Mouse (Mus musculus): Measurements from ENCODE around the gene Adap1. TPM values are rescaled to one million over a fixed set of nuclear protein-coding genes. Genes with fewer than 3 reads are reported as not detected.

Gene Adap1
- polyA plus RNA-seq, 1 experiment from 2014 or later = 3.3 TPM

- peaks cover 33% of the 10 kb centered on the region for H3K36me3 ChIP-seq (replicated peaks)
- ATAC-seq (ENCODE audit: low FRiP score) = no peak
- WGBS = 70% methylated on average over 16 of the region's 16 CpGs
- H3K27me3 ChIP-seq = no peaks in the 10 kb centered on the region
- H3K27ac ChIP-seq = 0 out of 2 replicates have a peak overlapping the region, but pooled peaks have one; percentile 42
- no peak overlapping the region for H3K9ac ChIP-seq
- H3K9me3 ChIP-seq = no peaks in the 10 kb centered on the region
- no peak overlapping the region for H3K4me3 ChIP-seq (replicated peaks)
- no peak overlapping the region for H3K4me2 ChIP-seq
- H3K4me1 ChIP-seq = peaks cover 8% of the 10 kb centered on the region
These were observed 54.5 kb downstream of the Adap1 start for GRCm38 (mm10) chr5:139270806-139271521.

GRCm38 (mm10) chr5:139267661-139268060 lies 57.8 kb downstream of the Adap1 start:
- no peaks in the 10 kb centered on the region for H3K27me3 ChIP-seq
- H3K36me3 ChIP-seq (replicated peaks) = peaks cover 66% of the 10 kb centered on the region
- WGBS = 87% methylated on average over 4 of the region's 4 CpGs
- H3K4me2 ChIP-seq = no peak overlapping the region
- ATAC-seq (ENCODE audit: low FRiP score) = no peak
- H3K9ac ChIP-seq = no peak overlapping the region
- no peak overlapping the region for H3K27ac ChIP-seq
- no peak overlapping the region for H3K4me3 ChIP-seq (replicated peaks)
- H3K4me1 ChIP-seq = peaks cover 8% of the 10 kb centered on the region
- no peaks in the 10 kb centered on the region for H3K9me3 ChIP-seq

GRCm38 (mm10) chr5:139261403-139261802 lies 64.0 kb downstream of the Adap1 start:
- Histone ChIP-seq H3K36me3 (replicated peaks) (peaks cover 67% of the 10 kb centered on the region), H3K9me3 (no peaks in the 10 kb centered on the region), H3K4me1 (peaks cover 6% of the 10 kb centered on the region; the same call in 1 of the 2 replicates), H3K9ac (no peak overlapping the region), H3K4me2 (no peak overlapping the region), H3K27ac (no peak overlapping the region), H3K4me3 (replicated peaks) (no peak overlapping the region), H3K27me3 (no peaks in the 10 kb centered on the region)
- WGBS = 90% methylated on average over 4 of the region's 4 CpGs
- ATAC-seq (ENCODE audit: low FRiP score) = no peak

- Histone ChIP-seq H3K4me3 (replicated peaks) (no peak overlapping the region), H3K9me3 (no peaks in the 10 kb centered on the region), H3K4me2 (no peak overlapping the region), H3K9ac (no peak overlapping the region), H3K36me3 (replicated peaks) (peaks cover 55% of the 10 kb centered on the region), H3K27ac (no peak overlapping the region), H3K4me1 (peaks cover 16% of the 10 kb centered on the region), H3K27me3 (no peaks in the 10 kb centered on the region)
- WGBS = 92% methylated on average over 5 of the region's 5 CpGs
- no peak for ATAC-seq (ENCODE audit: low FRiP score)
These were observed 65.6 kb downstream of the Adap1 start for GRCm38 (mm10) chr5:139259853-139260252.

GRCm38 (mm10) chr5:139258371-139259035 lies 66.9 kb downstream of the Adap1 start:
- no peak for ATAC-seq (ENCODE audit: low FRiP score)
- WGBS = 92% methylated on average over 8 of the region's 8 CpGs
- Histone ChIP-seq H3K9me3 (no peaks in the 10 kb centered on the region), H3K4me2 (no peak overlapping the region), H3K36me3 (replicated peaks) (peaks cover 41% of the 10 kb centered on the region), H3K9ac (no peak overlapping the region), H3K27me3 (no peaks in the 10 kb centered on the region), H3K27ac (no peak overlapping the region), H3K4me3 (replicated peaks) (no peak overlapping the region), H3K4me1 (peaks cover 29% of the 10 kb centered on the region)

DNA sequence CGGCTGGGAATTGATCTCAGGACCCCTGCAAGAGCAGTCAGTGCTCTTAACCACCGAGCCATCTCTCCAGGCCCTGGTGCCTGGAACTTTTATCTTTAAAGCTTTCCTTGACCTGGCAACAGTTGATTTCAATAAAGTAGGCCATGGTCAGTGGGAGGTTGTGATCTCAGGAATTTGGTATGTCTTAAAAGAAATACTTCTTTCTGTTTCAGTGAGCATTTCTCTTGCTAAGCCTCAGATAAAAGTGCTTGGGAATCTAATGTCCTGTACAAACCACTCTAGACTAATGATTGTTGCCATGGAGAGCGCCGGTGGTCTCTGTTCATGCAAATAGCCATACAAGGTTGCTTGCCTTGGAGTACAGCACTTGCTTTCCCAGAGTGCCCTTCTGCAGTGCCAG lies 67.6 kb downstream of the Adap1 start:
- no peaks in the 10 kb centered on the region for H3K9me3 ChIP-seq
- 77% methylated on average over 4 of the region's 4 CpGs for WGBS
- peaks cover 34% of the 10 kb centered on the region for H3K4me1 ChIP-seq
- no peak for ATAC-seq (ENCODE audit: low FRiP score)
- no peak overlapping the region for H3K9ac ChIP-seq
- H3K4me2 ChIP-seq = no peak overlapping the region
- no peak overlapping the region for H3K27ac ChIP-seq
- H3K27me3 ChIP-seq = no peaks in the 10 kb centered on the region
- peaks cover 34% of the 10 kb centered on the region for H3K36me3 ChIP-seq (replicated peaks)
- H3K4me3 ChIP-seq (replicated peaks) = no peak overlapping the region

- 96% methylated on average over 1 of the region's 1 CpGs for WGBS
These were observed 68.2 kb downstream of the Adap1 start for GRCm38 (mm10) chr5:139257265-139257664.

DNA sequence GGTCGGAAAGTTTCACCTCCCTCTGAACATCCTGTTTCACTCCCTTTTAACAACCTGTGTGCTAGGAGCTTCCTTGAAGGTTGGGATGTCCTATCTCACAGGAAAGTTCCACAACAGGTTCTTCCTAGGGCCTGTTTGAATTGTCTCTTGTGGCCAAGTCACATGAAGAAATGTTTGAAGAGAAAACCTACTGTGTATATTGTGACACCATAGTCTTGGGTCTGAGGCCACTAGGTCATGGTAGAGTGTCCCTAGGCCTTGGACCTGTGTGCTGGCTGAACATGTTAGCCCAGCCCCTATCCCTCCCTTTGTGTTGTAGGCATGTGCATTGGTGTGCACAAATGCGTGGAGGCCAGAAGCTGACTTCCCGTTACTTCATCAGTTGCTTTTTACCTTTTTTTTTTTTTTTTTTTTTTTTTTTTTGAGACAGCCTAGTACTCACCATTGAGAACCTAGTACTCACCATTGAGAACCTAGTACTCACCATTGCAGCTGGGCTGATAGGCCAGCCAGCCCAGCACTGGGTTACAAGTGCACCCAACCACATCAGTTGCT lies 69.1 kb downstream of the Adap1 start:
- Histone ChIP-seq H3K4me1 (peaks cover 39% of the 10 kb centered on the region), H3K27ac (no peak overlapping the region), H3K36me3 (replicated peaks) (peaks cover 19% of the 10 kb centered on the region), H3K4me3 (replicated peaks) (no peak overlapping the region), H3K27me3 (no peaks in the 10 kb centered on the region), H3K9me3 (no peaks in the 10 kb centered on the region), H3K4me2 (no peak overlapping the region), H3K9ac (no peak overlapping the region)
- WGBS = 90% methylated on average over 3 of the region's 3 CpGs
- ATAC-seq (ENCODE audit: low FRiP score) = no peak

More at GRCm38 (mm10) chr5:139257265-139257664, 68.2 kb downstream of the Adap1 start:
- no peak for ATAC-seq (ENCODE audit: low FRiP score)
- Histone ChIP-seq H3K9ac (no peak overlapping the region), H3K4me1 (peaks cover 34% of the 10 kb centered on the region), H3K27ac (peak overlapping the region; percentile 8; the same call in 1 of the 2 replicates), H3K36me3 (replicated peaks) (peaks cover 29% of the 10 kb centered on the region), H3K4me3 (replicated peaks) (no peak overlapping the region), H3K27me3 (no peaks in the 10 kb centered on the region), H3K4me2 (no peak overlapping the region), H3K9me3 (no peaks in the 10 kb centered on the region)

GRCm38 (mm10) chr5:139255777-139256176 lies 69.6 kb downstream of the Adap1 start:
- Histone ChIP-seq H3K4me3 (replicated peaks) (no peak overlapping the region), H3K4me1 (peaks cover 39% of the 10 kb centered on the region), H3K36me3 (replicated peaks) (peaks cover 15% of the 10 kb centered on the region), H3K27ac (no peak overlapping the region), H3K27me3 (no peaks in the 10 kb centered on the region), H3K9ac (no peak overlapping the region), H3K9me3 (no peaks in the 10 kb centered on the region), H3K4me2 (no peak overlapping the region)
- 96% methylated on average over 6 of the region's 6 CpGs for WGBS
- ATAC-seq (ENCODE audit: low FRiP score) = no peak

GRCm38 (mm10) chr5:139254938-139255337 lies 70.5 kb downstream of the Adap1 start:
- no peak overlapping the region for H3K9ac ChIP-seq
- no peak overlapping the region for H3K4me2 ChIP-seq
- H3K4me1 ChIP-seq = peaks cover 39% of the 10 kb centered on the region
- no peak overlapping the region for H3K27ac ChIP-seq
- 84% methylated on average over 6 of the region's 6 CpGs for WGBS
- no peak overlapping the region for H3K4me3 ChIP-seq (replicated peaks)
- no peaks in the 10 kb centered on the region for H3K9me3 ChIP-seq
- H3K27me3 ChIP-seq = no peaks in the 10 kb centered on the region
- peaks cover 16% of the 10 kb centered on the region for H3K36me3 ChIP-seq (replicated peaks)
- ATAC-seq (ENCODE audit: low FRiP score) = no peak

- Histone ChIP-seq H3K36me3 (replicated peaks) (peaks cover 26% of the 10 kb centered on the region), H3K4me1 (peaks cover 39% of the 10 kb centered on the region), H3K4me2 (peak overlapping the region; percentile 91), H3K9me3 (no peaks in the 10 kb centered on the region), H3K27me3 (no peaks in the 10 kb centered on the region), H3K4me3 (replicated peaks) (peak overlapping the region; percentile 88), H3K9ac (peak overlapping the region; percentile 86), H3K27ac (peak overlapping the region; percentile 89)
- ATAC-seq (ENCODE audit: low FRiP score) = no peak
- 18% methylated on average over 6 of the region's 6 CpGs for WGBS
These were observed 72.1 kb downstream of the Adap1 start for GRCm38 (mm10) chr5:139253301-139253741.

- 1% methylated on average over 7 of the region's 7 CpGs for WGBS
- H3K27ac ChIP-seq = peak overlapping the region; percentile 89
- H3K9ac ChIP-seq = peak overlapping the region; percentile 86
- peaks cover 31% of the 10 kb centered on the region for H3K36me3 ChIP-seq (replicated peaks)
- H3K9me3 ChIP-seq = no peaks in the 10 kb centered on the region
- H3K4me1 ChIP-seq = peaks cover 39% of the 10 kb centered on the region
- peak overlapping the region; percentile 88 for H3K4me3 ChIP-seq (replicated peaks)
- peak; percentile 10 for ATAC-seq (ENCODE audit: low FRiP score)
- no peaks in the 10 kb centered on the region for H3K27me3 ChIP-seq
- H3K4me2 ChIP-seq = peak overlapping the region; percentile 91
These were observed 72.5 kb downstream of the Adap1 start for GRCm38 (mm10) chr5:139252910-139253245.
